ENCODE assay signal across 9 mouse cellular contexts in the genomic region with DNA sequence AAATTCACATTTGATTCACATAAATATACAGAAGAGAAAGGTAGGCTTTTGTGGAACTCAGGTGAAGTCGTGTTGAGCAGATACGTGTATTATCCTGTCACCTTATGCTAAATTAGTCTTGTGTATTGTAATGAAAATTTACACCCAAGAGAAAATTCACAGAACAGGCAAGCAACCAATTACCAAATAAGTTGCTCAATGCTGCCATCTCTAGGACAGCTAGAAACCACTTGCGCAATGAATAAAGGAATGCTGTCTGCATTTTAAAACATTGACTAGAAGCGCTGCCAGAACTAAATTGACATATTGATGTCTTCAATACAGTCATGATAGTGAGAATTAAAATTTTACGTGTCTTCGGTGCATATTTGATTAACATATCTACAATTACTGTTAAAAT. TPM values are rescaled to one million over a fixed set of nuclear protein-coding genes. Genes with fewer than 3 reads are reported as not detected.
DNase-seq lines count a peak whose midpoint lies in the region; ATAC-seq lines count a peak whose summit lies in the region.
"Had no signal": no experiment of that assay in that cellular context is flagged by ENCODE, and none has a peak within 500 bp of the region (broad histone marks: within the 10 kb centered on the region; RNA-seq: fewer than 3 reads in every experiment).

No protein-coding gene starts in this region.

- ATAC-seq in hindbrain, embryonic 11.5 days (ENCODE audit: low FRiP score), result no peak
- ATAC-seq in hindbrain, embryonic 13.5 days (ENCODE audit: low FRiP score), result no peak
- no peak for ATAC-seq in activated CD4-positive, CD25-positive, alpha-beta regulatory T cell, adult 4 months

- H3K4me3 ChIP-seq in hindbrain, embryonic 11.5 days (ENCODE audit: low read depth, low read length), result no peak overlapping the region
- no peak overlapping the region for H3K4me3 ChIP-seq in hindbrain, embryonic 13.5 days
- H3K4me3 ChIP-seq: neural tube, embryonic 13.5 days had no signal

- H3K36me3 ChIP-seq in hindbrain, embryonic 11.5 days (ENCODE audit: control insufficient read depth, insufficient read depth, low read length), result no peaks in the 10 kb centered on the region
- H3K36me3 ChIP-seq in hindbrain, embryonic 13.5 days, result no peaks in the 10 kb centered on the region; the same call in 1 of the 2 replicates
- H3K36me3 ChIP-seq: neural tube, embryonic 13.5 days had no signal

- 16% methylated on average over 6 of the region's 6 CpGs for WGBS in hindbrain, embryonic 11.5 days
- WGBS in hindbrain, embryonic 13.5 days, result 11% methylated on average over 6 of the region's 6 CpGs

- DNase-seq in hindbrain, embryonic 11.5 days (ENCODE audit: low spot score), result peak; percentile 64
- DNase-seq in right cerebral cortex, postnatal 10 days (ENCODE audit: low spot score in 2 of 2), result peak; percentile 47 to 52
- no peak for DNase-seq in right cerebral cortex, postnatal 14 days
- DNase-seq in cerebellum, adult 9-11 months, result peak; percentile 49
- peak; percentile 70 for DNase-seq in lung, postnatal 25 days (ENCODE audit: low spot score)
- DNase-seq in spleen, adult 18-20 months, result no peak

- no peak overlapping the region for H3K9ac ChIP-seq in hindbrain, embryonic 11.5 days (ENCODE audit: low read depth, low read length)
- H3K9ac ChIP-seq in hindbrain, embryonic 13.5 days, result no peak overlapping the region
- H3K9ac ChIP-seq: neural tube, embryonic 13.5 days had no signal

- no peaks in the 10 kb centered on the region for H3K9me3 ChIP-seq in hindbrain, embryonic 11.5 days (ENCODE audit: control insufficient read depth, low read length)
- no peaks in the 10 kb centered on the region for H3K9me3 ChIP-seq in hindbrain, embryonic 13.5 days
- H3K9me3 ChIP-seq: neural tube, embryonic 13.5 days had no signal

- 0 out of 2 replicates have a peak, but pooled peaks cover 3% of the 10 kb centered on the region for H3K4me1 ChIP-seq in hindbrain, embryonic 11.5 days (replicated peaks; ENCODE audit: control insufficient read depth, insufficient read depth, low read length)
- peaks cover 26% of the 10 kb centered on the region for H3K4me1 ChIP-seq in hindbrain, embryonic 13.5 days (replicated peaks)

- H3K27ac ChIP-seq in hindbrain, embryonic 11.5 days (ENCODE audit: low read depth, low read length), result no peak overlapping the region
- no peak overlapping the region for H3K27ac ChIP-seq in hindbrain, embryonic 13.5 days

- H3K27me3 ChIP-seq in hindbrain, embryonic 11.5 days (ENCODE audit: control insufficient read depth, insufficient read depth, low read length), result no peaks in the 10 kb centered on the region
- no peaks in the 10 kb centered on the region for H3K27me3 ChIP-seq in hindbrain, embryonic 13.5 days

- no peak overlapping the region for H3K4me2 ChIP-seq in hindbrain, embryonic 11.5 days (replicated peaks; ENCODE audit: low read depth, low read length)
- no peak overlapping the region for H3K4me2 ChIP-seq in hindbrain, embryonic 13.5 days

RNA-seq across cellular contexts. Expression of a gene that starts 2.9 kb away (rescaled TPM):
- 7.4 and 8.7 TPM in 2 replicates for polyA plus RNA-seq in hindbrain, embryonic 11.5 days (2014; fragmentation: Nextera tagmentation; extraction: Ambion mirVana)
- 8.5 and 8.7 TPM in 2 replicates for polyA plus RNA-seq in hindbrain, embryonic 13.5 days (2015; fragmentation: Nextera tagmentation; extraction: Ambion mirVana)
- not detected for polyA plus RNA-seq in activated CD4-positive, CD25-positive, alpha-beta regulatory T cell, adult 4 months (2017; shearing (Covaris generic))

RNA-seq across cellular contexts. Expression of a gene that starts 22.1 kb away (rescaled TPM):
- polyA plus RNA-seq in hindbrain, embryonic 11.5 days (2014; fragmentation: Nextera tagmentation; extraction: Ambion mirVana), result 7.1 and 7.3 TPM in 2 replicates
- 4.3 and 5.4 TPM in 2 replicates for polyA plus RNA-seq in hindbrain, embryonic 13.5 days (2015; fragmentation: Nextera tagmentation; extraction: Ambion mirVana)
- polyA plus RNA-seq in activated CD4-positive, CD25-positive, alpha-beta regulatory T cell, adult 4 months (2017; shearing (Covaris generic)), result 10 to 100 TPM; 13.5 to 18.1 TPM

Comparison
In these comparisons a context has a peak if more than half of its experiments do, and no peak if none do; other contexts are left out.
1. DNase-seq: peak in hindbrain, embryonic 11.5 days (single experiment), right cerebral cortex, postnatal 10 days (2 of 2), cerebellum, adult 9-11 months (single experiment) and lung, postnatal 25 days (single experiment); none in right cerebral cortex, postnatal 14 days (single experiment) and spleen, adult 18-20 months (0 of 2).